8 mouse cellular contexts compared by ENCODE assay signal in the genomic region with DNA sequence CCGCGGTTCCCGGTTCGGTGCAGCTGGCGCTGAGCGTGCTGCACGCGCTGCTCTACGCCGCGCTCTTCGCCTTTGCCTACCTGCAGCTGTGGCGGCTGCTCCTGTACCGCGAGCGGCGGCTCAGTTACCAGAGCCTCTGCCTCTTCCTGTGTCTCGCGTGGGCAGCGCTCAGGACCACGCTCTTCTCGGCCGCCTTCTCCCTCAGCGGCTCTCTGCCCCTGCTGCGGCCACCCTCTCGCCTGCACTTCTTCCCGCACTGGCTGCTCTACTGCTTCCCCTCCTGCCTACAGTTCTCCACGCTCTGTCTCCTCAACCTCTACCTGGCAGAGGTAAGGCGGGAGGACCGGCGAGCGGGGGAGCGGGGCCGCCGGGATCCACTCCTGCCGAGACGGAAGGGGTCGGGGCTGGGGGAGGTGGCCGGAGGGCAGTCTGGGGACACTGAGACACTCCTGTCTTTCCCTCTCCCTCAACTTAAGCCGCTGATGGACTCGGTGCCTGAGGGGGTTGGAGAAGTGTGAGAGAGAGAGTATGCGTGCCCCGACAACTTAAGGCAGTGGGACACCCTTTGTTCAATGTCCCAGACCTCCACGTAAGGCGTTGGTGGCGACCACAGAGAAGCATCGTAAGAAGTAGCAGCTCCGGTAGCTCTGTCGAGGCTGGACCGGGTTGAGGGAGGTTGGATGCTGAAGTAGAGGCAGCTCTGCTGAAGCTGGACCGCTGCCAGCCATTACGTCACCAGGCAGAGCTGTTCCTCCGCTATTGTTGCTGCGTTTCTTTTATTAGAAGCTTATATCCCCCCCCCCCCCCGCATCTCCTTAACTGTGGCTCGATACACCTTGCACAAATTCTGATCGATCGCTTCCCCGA. TPM values are rescaled to one million over a fixed set of nuclear protein-coding genes. Genes with fewer than 3 reads are reported as not detected.
DNase-seq lines count a peak whose midpoint lies in the region; ATAC-seq and TF ChIP-seq lines count a peak whose summit lies in the region.

A gene (minus strand): TSS at position 239 of the 867 bp plus-strand sequence.

- peak; percentile 55 for ATAC-seq in forebrain, embryonic 12.5 days (ENCODE audit: low FRiP score)
- ATAC-seq in heart, embryonic 16.5 days (replicated peaks; ENCODE audit: extremely low read depth, insufficient read depth, low FRiP score): peak; percentile 21
- peak; percentile 6 for ATAC-seq in liver, embryonic 13.5 days (ENCODE audit: low read depth)
- peak; percentile 0; the same call in 1 of the 2 replicates for ATAC-seq in stomach, embryonic 14.5 days (ENCODE audit: insufficient number of reproducible peaks, insufficient read depth, low FRiP score, low read depth)

- under 1% methylated on average over 59 of the region's 59 CpGs for WGBS in forebrain, embryonic 12.5 days
- WGBS in heart, embryonic 16.5 days: under 1% methylated on average over 59 of the region's 59 CpGs
- WGBS in liver, embryonic 13.5 days (ENCODE audit: insufficient replicate concordance): under 1% methylated on average over 59 of the region's 59 CpGs
- 1% methylated on average over 56 of the region's 59 CpGs for WGBS in stomach, embryonic 14.5 days

- no peaks in the 10 kb centered on the region for H3K36me3 ChIP-seq in C2C12 (ENCODE audit: control insufficient read depth, insufficient read depth)
- no peaks in the 10 kb centered on the region for H3K36me3 ChIP-seq in forebrain, embryonic 12.5 days (replicated peaks)
- no peaks in the 10 kb centered on the region for H3K36me3 ChIP-seq in heart, embryonic 16.5 days (ENCODE audit: control insufficient read depth, insufficient read depth)
- H3K36me3 ChIP-seq in liver, embryonic 13.5 days: no peaks in the 10 kb centered on the region
- H3K36me3 ChIP-seq in stomach, embryonic 14.5 days (ENCODE audit: control insufficient read depth, insufficient read depth, low read length): no peaks in the 10 kb centered on the region

- no peaks in the 10 kb centered on the region for H3K9me3 ChIP-seq in forebrain, embryonic 12.5 days
- no peaks in the 10 kb centered on the region for H3K9me3 ChIP-seq in heart, embryonic 16.5 days (replicated peaks; ENCODE audit: control insufficient read depth, low read length)
- no peaks in the 10 kb centered on the region for H3K9me3 ChIP-seq in liver, embryonic 13.5 days (replicated peaks)
- H3K9me3 ChIP-seq in stomach, embryonic 14.5 days (ENCODE audit: control insufficient read depth, low read depth, low read length): no peaks in the 10 kb centered on the region

- no peaks in the 10 kb centered on the region for H3K27me3 ChIP-seq in C2C12 (ENCODE audit: control insufficient read depth, insufficient read depth, insufficient read length)
- H3K27me3 ChIP-seq in forebrain, embryonic 12.5 days: peaks cover 3% of the 10 kb centered on the region; the same call in 1 of the 2 replicates
- H3K27me3 ChIP-seq in heart, embryonic 16.5 days (ENCODE audit: control insufficient read depth, insufficient read depth, low read length): no peaks in the 10 kb centered on the region
- peaks cover 32% of the 10 kb centered on the region for H3K27me3 ChIP-seq in liver, embryonic 13.5 days
- no peaks in the 10 kb centered on the region for H3K27me3 ChIP-seq in stomach, embryonic 14.5 days (ENCODE audit: control insufficient read depth, insufficient read depth, low read length)

- H3ac ChIP-seq in C2C12 (ENCODE audit: control insufficient read depth, insufficient read length, low read depth): peak within 1 kb of the TSS; percentile 43

- H3K27ac ChIP-seq in brown adipose tissue, adult 24 weeks (replicated peaks; ENCODE audit: low read depth, low read length): no peak within 1 kb of the TSS
- peak within 1 kb of the TSS; percentile 99 for H3K27ac ChIP-seq in forebrain, embryonic 12.5 days
- peak within 1 kb of the TSS; percentile 93 for H3K27ac ChIP-seq in heart, embryonic 16.5 days (ENCODE audit: low read length)
- peak within 1 kb of the TSS; percentile 43 for H3K27ac ChIP-seq in liver, embryonic 13.5 days
- H3K27ac ChIP-seq in stomach, embryonic 14.5 days (ENCODE audit: low read length): peak within 1 kb of the TSS; percentile 88

- H3K79me3 ChIP-seq in C2C12 (ENCODE audit: low read depth): no peaks in the 10 kb centered on the region

- H3K4me1 ChIP-seq in brown adipose tissue, adult 24 weeks (ENCODE audit: control insufficient read depth, insufficient read depth, insufficient read length, low read length): no peaks in the 10 kb centered on the region
- peaks cover 14% of the 10 kb centered on the region for H3K4me1 ChIP-seq in forebrain, embryonic 12.5 days
- peaks cover 3% of the 10 kb centered on the region; the same call in 1 of the 2 replicates for H3K4me1 ChIP-seq in heart, embryonic 16.5 days (ENCODE audit: control insufficient read depth, insufficient read depth, low read length)
- H3K4me1 ChIP-seq in liver, embryonic 13.5 days (replicated peaks): peaks cover 23% of the 10 kb centered on the region
- no peaks in the 10 kb centered on the region for H3K4me1 ChIP-seq in stomach, embryonic 14.5 days (ENCODE audit: control insufficient read depth, insufficient read depth, low read length)

- no peaks in the 10 kb centered on the region for H3K79me2 ChIP-seq in C2C12 (ENCODE audit: control insufficient read depth, insufficient read depth)

- TF ChIP-seq CTCF in C2C12 (IDR thresholded peaks at IDR 0.05; ENCODE audit: control insufficient read depth, insufficient read depth, insufficient read length): no peak

- DNase-seq in kidney, postnatal 25 days: peak; percentile 84 to 88
- DNase-seq in liver, embryonic 13.5 days: peak; percentile 22
- DNase-seq in natural killer cell, adult 2 months (ENCODE audit: low spot score in 2 of 2): peak; percentile 65 to 78

- peak within 1 kb of the TSS; percentile 96 for H3K9ac ChIP-seq in forebrain, embryonic 12.5 days
- peak within 1 kb of the TSS; percentile 85 for H3K9ac ChIP-seq in heart, embryonic 16.5 days (ENCODE audit: low read length)
- peak within 1 kb of the TSS; percentile 73 for H3K9ac ChIP-seq in liver, embryonic 13.5 days
- H3K9ac ChIP-seq in stomach, embryonic 14.5 days (replicated peaks; ENCODE audit: low read depth, low read length): peak within 1 kb of the TSS; percentile 78

- H3K4me2 ChIP-seq in forebrain, embryonic 12.5 days: peak within 1 kb of the TSS; percentile 68
- peak within 1 kb of the TSS; percentile 93 for H3K4me2 ChIP-seq in heart, embryonic 16.5 days (ENCODE audit: low read depth, low read length)
- H3K4me2 ChIP-seq in liver, embryonic 13.5 days: peak within 1 kb of the TSS; percentile 95
- H3K4me2 ChIP-seq in stomach, embryonic 14.5 days (replicated peaks; ENCODE audit: low read depth, low read length): peak within 1 kb of the TSS; percentile 97

- peak within 1 kb of the TSS; percentile 18 for H3K4me3 ChIP-seq in C2C12 (ENCODE audit: insufficient read depth, poor library complexity, severe bottlenecking)
- H3K4me3 ChIP-seq in brown adipose tissue, adult 24 weeks (ENCODE audit: insufficient read depth, low read depth, low read length): peak within 1 kb of the TSS; percentile 94
- peak within 1 kb of the TSS; percentile 92 for H3K4me3 ChIP-seq in forebrain, embryonic 12.5 days (replicated peaks)
- H3K4me3 ChIP-seq in heart, embryonic 16.5 days (ENCODE audit: low read length): peak within 1 kb of the TSS; percentile 87
- H3K4me3 ChIP-seq in liver, embryonic 13.5 days (replicated peaks): peak within 1 kb of the TSS; percentile 69
- H3K4me3 ChIP-seq in stomach, embryonic 14.5 days (ENCODE audit: low read depth, low read length): peak within 1 kb of the TSS; percentile 76

TF ChIP-seq in C2C12, 6 proteins besides CTCF, POLR2A, EP300 and RAD21:
- no peak for TF ChIP-seq MAX (IDR thresholded peaks at IDR 0.05)
- TF ChIP-seq FOSL1 (IDR thresholded peaks at IDR 0.05; ENCODE audit: insufficient read depth, low read length, poor library complexity, severe bottlenecking): no peak
- no peak for TF ChIP-seq MYOD1 (IDR thresholded peaks at IDR 0.05; ENCODE audit: control insufficient read depth, insufficient read length, low read depth)
- no peak for TF ChIP-seq MYOG (IDR thresholded peaks at IDR 0.05; ENCODE audit: control insufficient read depth, extremely low read depth, insufficient read length)
- TF ChIP-seq USF1 (IDR thresholded peaks at IDR 0.05; ENCODE audit: low read depth): no peak
- no peak for TF ChIP-seq CEBPB (IDR thresholded peaks at IDR 0.05; ENCODE audit: low read depth)

RNA-seq across cellular contexts. Expression of the gene that starts here (rescaled TPM):
- polyA plus RNA-seq in C2C12 (2012; fragmentation: generic; extraction: Trizol): 0.67 TPM
- polyA plus RNA-seq in brown adipose tissue, adult 24 weeks (2012; ENCODE audit: insufficient read depth, insufficient read length, missing spikeins): 5.5 and 7.3 TPM in 2 replicates
- 23.0 and 27.4 TPM in 2 replicates for polyA plus RNA-seq in forebrain, embryonic 12.5 days (2016; fragmentation: Nextera tagmentation; extraction: Ambion mirVana)
- 13.1 and 13.5 TPM in 2 replicates for polyA plus RNA-seq in heart, embryonic 16.5 days (2015; fragmentation: Nextera tagmentation; extraction: Ambion mirVana)
- 1.2 and 1.7 TPM in 2 replicates for polyA plus RNA-seq in liver, embryonic 13.5 days (2015; fragmentation: Nextera tagmentation; extraction: Ambion mirVana)
- 15.3 and 17.5 TPM in 2 replicates for polyA plus RNA-seq in stomach, embryonic 14.5 days (2014; fragmentation: Nextera tagmentation; extraction: Ambion mirVana)

Comparison
In these comparisons a context has a peak if more than half of its experiments do, and no peak if none do; other contexts are left out.
1. H3K4me3 ChIP-seq: peak in every context shown above with its lines; median percentile 94 in brown adipose tissue, adult 24 weeks; 92 in forebrain, embryonic 12.5 days; 87 in heart, embryonic 16.5 days; 76 in stomach, embryonic 14.5 days; 69 in liver, embryonic 13.5 days; 18 in C2C12.
2. ATAC-seq: peak in every context shown above with its lines; median percentile 55 in forebrain, embryonic 12.5 days; 21 in heart, embryonic 16.5 days; 6 in liver, embryonic 13.5 days; 0 in stomach, embryonic 14.5 days.
3. DNase-seq: peak in every context shown above with its lines; median percentile 86 in kidney, postnatal 25 days; 72 in natural killer cell, adult 2 months; 22 in liver, embryonic 13.5 days.